Mouse (Mus musculus) myocyte (in vitro differentiated cells): Measurements from ENCODE around the gene Sap18. TPM values are rescaled to one million over a fixed set of nuclear protein-coding genes. Genes with fewer than 3 reads are reported as not detected.

Source experiments
- H3K27me3 ChIP-seq: one replicate; pipeline ENCODE4 v1.6.1; 2011; ENCODE audit not compliant: control insufficient read depth, insufficient read depth, insufficient read length
- H3K36me3 ChIP-seq: one replicate; pipeline ENCODE4 v1.6.1; 2011; ENCODE audit not compliant: control insufficient read depth, insufficient read depth
- H3K4me2 ChIP-seq: one replicate; pipeline ENCODE4 v1.6.1; 2011; ENCODE audit warnings: low read depth, control low read depth
- H3K4me3 ChIP-seq: one replicate; pipeline ENCODE4 v1.5.1; 2011; ENCODE audit warnings: mild to moderate bottlenecking, control low read depth, moderate library complexity
- H3K79me2 ChIP-seq: one replicate; pipeline ENCODE4 v1.6.1; 2011; ENCODE audit not compliant: control insufficient read depth, insufficient read depth
- H3ac ChIP-seq: one replicate; pipeline ENCODE4 v1.6.1; 2011; ENCODE audit not compliant: control insufficient read depth, insufficient read length
- CEBPB ChIP-seq: IDR thresholded peaks from 2 replicates; pipeline ENCODE4 v1.6.1; 2011; ENCODE audit warnings: mild to moderate bottlenecking, moderate library complexity; ENCODE audit not compliant: poor library complexity, insufficient read depth, severe bottlenecking
- E2F4 ChIP-seq: IDR thresholded peaks from one replicate; pipeline ENCODE4 v1.6.1; 2011; ENCODE audit warnings: mild to moderate bottlenecking, control low read depth, moderate library complexity; ENCODE audit not compliant: insufficient read depth
- MAX ChIP-seq: IDR thresholded peaks from one replicate; pipeline ENCODE4 v1.6.1; 2011; ENCODE audit warnings: low read depth, mild to moderate bottlenecking, control low read depth
- MYOD1 ChIP-seq, 3 experiments: IDR thresholded peaks; one replicate each; pipeline ENCODE4 v1.6.1; 2011; ENCODE audit warnings: control low read depth in 2 of 3, low read depth in 2 of 3, mild to moderate bottlenecking in 2 of 3, moderate library complexity in 1 of 3; ENCODE audit not compliant: insufficient read length in 2 of 3, control insufficient read depth in 1 of 3
- MYOG ChIP-seq, 3 experiments: IDR thresholded peaks; one replicate each; pipeline ENCODE4 v1.6.1; 2011; ENCODE audit warnings: control low read depth in 2 of 3, low read depth in 2 of 3, mild to moderate bottlenecking in 2 of 3; ENCODE audit not compliant: insufficient read length in 2 of 3, control insufficient read depth in 1 of 3, insufficient read depth in 1 of 3
- POLR2A ChIP-seq: IDR thresholded peaks from one replicate; pipeline ENCODE4 v1.6.1; 2011; ENCODE audit warnings: low read depth, mild to moderate bottlenecking, control low read depth, moderate library complexity; ENCODE audit not compliant: insufficient read length
- POLR2AphosphoS2 ChIP-seq: IDR thresholded peaks from one replicate; pipeline ENCODE4 v1.6.1; 2011; ENCODE audit warnings: low read depth, control low read depth; ENCODE audit not compliant: insufficient read length
- REST ChIP-seq: IDR thresholded peaks from one replicate; pipeline ENCODE4 v1.6.1; 2011; ENCODE audit warnings: mild to moderate bottlenecking, control low read depth, moderate library complexity; ENCODE audit not compliant: insufficient read depth, insufficient read length
- SRF ChIP-seq: IDR thresholded peaks from one replicate; pipeline ENCODE4 v1.6.1; 2011; ENCODE audit warnings: low read depth; ENCODE audit not compliant: control insufficient read depth, insufficient read length
- TCF12 ChIP-seq: IDR thresholded peaks from one replicate; pipeline ENCODE4 v1.6.1; 2011; ENCODE audit warnings: mild to moderate bottlenecking, control low read depth; ENCODE audit not compliant: poor library complexity, insufficient read depth, severe bottlenecking
- TCF3 ChIP-seq: IDR thresholded peaks from one replicate; pipeline ENCODE4 v1.6.1; 2011; ENCODE audit warnings: low read depth, control low read depth; ENCODE audit not compliant: insufficient read length
- USF1 ChIP-seq: IDR thresholded peaks from one replicate; pipeline ENCODE4 v1.6.1; 2011; ENCODE audit warnings: low read depth, mild to moderate bottlenecking, control low read depth, moderate library complexity
- polyA plus RNA-seq: library from polyadenylated mRNA; unstranded; fragments of >200 nt; fragmentation: generic; extraction: Trizol; gene quantifications from one replicate; pipeline ENCODE4 v1.2.1, GENCODE M21; 2012; ENCODE audit warnings: missing spikeins

Sap18 gene
- polyA plus RNA-seq, 1 experiment, result 168 TPM

GRCm38 (mm10) chr14:57787406-57787805 lies 10.6 kb upstream of the Sap18 start:
- H3K36me3 ChIP-seq, result no peaks in the 10 kb centered on the region
- no peaks in the 10 kb centered on the region for H3K79me2 ChIP-seq
- TF ChIP-seq REST, result no peak
- no peak for TF ChIP-seq TCF12
- no peak for TF ChIP-seq TCF3
- no peak for TF ChIP-seq MAX
- no peak for TF ChIP-seq E2F4
- H3K4me2 ChIP-seq, result no peak overlapping the region
- no peak overlapping the region for H3ac ChIP-seq
- H3K27me3 ChIP-seq, result no peaks in the 10 kb centered on the region
- no peak overlapping the region for H3K4me3 ChIP-seq

GRCm38 (mm10) chr14:57789311-57789710 lies 8.7 kb upstream of the Sap18 start:
- H3K4me2 ChIP-seq, result no peak overlapping the region
- TF ChIP-seq REST (no peak), MAX (no peak), E2F4 (no peak), CEBPB (no peak)
- no peak overlapping the region for H3ac ChIP-seq
- H3K27me3 ChIP-seq, result no peaks in the 10 kb centered on the region
- no peak overlapping the region for H3K4me3 ChIP-seq
- no peaks in the 10 kb centered on the region for H3K36me3 ChIP-seq
- H3K79me2 ChIP-seq, result no peaks in the 10 kb centered on the region

GRCm38 (mm10) chr14:57789759-57790158 lies 8.2 kb upstream of the Sap18 start:
- H3K27me3 ChIP-seq, result no peaks in the 10 kb centered on the region
- H3K4me2 ChIP-seq, result no peak overlapping the region
- H3K79me2 ChIP-seq, result no peaks in the 10 kb centered on the region
- H3K4me3 ChIP-seq, result no peak overlapping the region
- no peaks in the 10 kb centered on the region for H3K36me3 ChIP-seq
- no peak overlapping the region for H3ac ChIP-seq
- no peak for TF ChIP-seq CEBPB
- TF ChIP-seq MYOD1 (IDR thresholded peaks at IDR 0.05; ENCODE audit: control insufficient read depth in 1 of 3, insufficient read length in 2 of 3, low read depth in 2 of 3), result no peak
- no peak for TF ChIP-seq SRF
- TF ChIP-seq MYOG (IDR thresholded peaks at IDR 0.05; ENCODE audit: control insufficient read depth in 1 of 3, insufficient read depth in 1 of 3, insufficient read length in 2 of 3, low read depth in 2 of 3), result no peak
- no peak for TF ChIP-seq POLR2A
- TF ChIP-seq MAX, result no peak
- no peak for TF ChIP-seq REST
- no peak for TF ChIP-seq TCF12
- no peak for TF ChIP-seq POLR2AphosphoS2
- TF ChIP-seq E2F4, result no peak

GRCm38 (mm10) chr14:57791171-57791570 lies 6.8 kb upstream of the Sap18 start:
- TF ChIP-seq MAX, result no peak
- H3K4me3 ChIP-seq, result no peak overlapping the region

GRCm38 (mm10) chr14:57797551-57797950 lies 429 bp upstream of the Sap18 start:
- Histone ChIP-seq H3K36me3 (peaks cover 6% of the 10 kb centered on the region), H3ac (peak overlapping the region; percentile 97), H3K27me3 (no peaks in the 10 kb centered on the region), H3K79me2 (peaks cover 33% of the 10 kb centered on the region), H3K4me3 (peak overlapping the region; percentile 76), H3K4me2 (peak overlapping the region; percentile 99)
- TF ChIP-seq SRF, result no peak
- no peak for TF ChIP-seq TCF12
- TF ChIP-seq MYOD1 (IDR thresholded peaks at IDR 0.05; ENCODE audit: control insufficient read depth in 1 of 3, insufficient read length in 2 of 3, low read depth in 2 of 3), result no peak
- TF ChIP-seq POLR2AphosphoS2, result no peak
- no peak for TF ChIP-seq TCF3
- no peak for TF ChIP-seq E2F4
- no peak for TF ChIP-seq MYOG (IDR thresholded peaks at IDR 0.05; ENCODE audit: control insufficient read depth in 1 of 3, insufficient read depth in 1 of 3, insufficient read length in 2 of 3, low read depth in 2 of 3)
- no peak for TF ChIP-seq CEBPB
- no peak for TF ChIP-seq USF1
- no peak for TF ChIP-seq MAX

More at GRCm38 (mm10) chr14:57791171-57791570, 6.8 kb upstream of the Sap18 start:
- no peak overlapping the region for H3ac ChIP-seq
- no peaks in the 10 kb centered on the region for H3K27me3 ChIP-seq
- no peaks in the 10 kb centered on the region for H3K79me2 ChIP-seq
- H3K36me3 ChIP-seq, result no peaks in the 10 kb centered on the region
- no peak overlapping the region for H3K4me2 ChIP-seq

GRCm38 (mm10) chr14:57803731-57804130 lies 5.8 kb downstream of the Sap18 start:
- Histone ChIP-seq H3ac (no peak overlapping the region), H3K4me2 (no peak overlapping the region), H3K4me3 (no peak overlapping the region), H3K79me2 (peaks cover 34% of the 10 kb centered on the region), H3K27me3 (no peaks in the 10 kb centered on the region), H3K36me3 (peaks cover 45% of the 10 kb centered on the region)
- TF ChIP-seq POLR2A (no peak), POLR2AphosphoS2 (peak; percentile 27), SRF (no peak), MAX (no peak), TCF3 (no peak)
